Mouse (Mus musculus) olfactory bulb, adult 2 months (tissue): ENCODE measurements around the gene Dcxr.
"Not testable (repeated sequence)": the region's sequence is repeated elsewhere in the genome, so short reads cannot be mapped to it uniquely, and the experiment has no call there.

ENCODE experiments used
- CTCF ChIP-seq: fragments of 200-500 bp; IDR thresholded peaks from 2 replicates; pipeline ENCODE4 v1.5.1; 2012; ENCODE audit warnings: low read depth, mild to moderate bottlenecking, low read length, moderate library complexity; ENCODE audit not compliant: insufficient read depth
- POLR2A ChIP-seq: fragments of 200-500 bp; IDR thresholded peaks from 2 replicates; pipeline ENCODE4 v1.6.1; 2012; ENCODE audit warnings: mild to moderate bottlenecking, low read depth, low read length, moderate library complexity; ENCODE audit not compliant: insufficient read depth

- not testable (repeated sequence) for TF ChIP-seq CTCF, POLR2A
Measured at GRCm38 (mm10) chr11:120729432-120730050, 2.5 kb upstream of the Dcxr start.
